Mouse (Mus musculus): ENCODE results near the gene Adgrf1.

Adgrf1 gene

DNA sequence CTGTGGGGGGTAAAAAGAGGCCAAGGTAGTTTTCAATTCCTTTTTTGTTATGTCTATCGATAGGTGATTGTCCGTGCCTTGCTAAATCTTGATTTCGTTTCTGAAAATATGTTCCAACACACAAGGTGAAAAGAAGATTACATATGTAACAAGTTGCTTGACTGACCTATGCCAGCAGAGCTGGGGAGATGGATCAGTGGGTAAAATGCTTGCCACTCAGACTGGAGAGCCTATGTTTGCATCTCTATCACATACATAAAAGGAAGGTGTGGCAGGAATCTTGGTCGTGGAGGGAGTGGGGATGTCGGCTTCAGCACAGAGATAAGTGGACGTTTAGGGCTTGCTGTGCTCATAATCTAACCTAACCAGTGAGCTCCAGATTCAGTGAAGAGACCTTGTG, 93.8 kb downstream of the Adgrf1 start:
- DNase-seq: no peak

DNA sequence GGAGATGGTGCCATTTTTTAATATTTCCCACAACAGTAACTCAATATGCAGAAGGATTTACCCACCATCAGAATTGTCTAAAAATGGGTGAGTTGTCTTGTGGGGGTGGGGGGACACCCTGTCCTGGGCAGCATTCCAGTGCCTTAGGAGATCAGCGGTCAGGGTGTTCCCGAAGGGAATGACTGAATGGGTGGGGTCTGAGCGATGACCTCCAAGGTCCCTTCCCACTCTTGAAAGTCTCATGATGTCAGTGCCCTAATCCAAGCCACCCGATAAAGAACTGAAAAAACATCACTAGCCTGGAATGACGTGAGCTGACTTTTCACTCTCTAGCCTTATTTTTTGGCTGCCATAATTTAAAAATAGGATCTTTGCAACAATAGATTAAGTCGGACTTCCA, 95.2 kb downstream of the Adgrf1 start:
- DNase-seq: no peak

DNA sequence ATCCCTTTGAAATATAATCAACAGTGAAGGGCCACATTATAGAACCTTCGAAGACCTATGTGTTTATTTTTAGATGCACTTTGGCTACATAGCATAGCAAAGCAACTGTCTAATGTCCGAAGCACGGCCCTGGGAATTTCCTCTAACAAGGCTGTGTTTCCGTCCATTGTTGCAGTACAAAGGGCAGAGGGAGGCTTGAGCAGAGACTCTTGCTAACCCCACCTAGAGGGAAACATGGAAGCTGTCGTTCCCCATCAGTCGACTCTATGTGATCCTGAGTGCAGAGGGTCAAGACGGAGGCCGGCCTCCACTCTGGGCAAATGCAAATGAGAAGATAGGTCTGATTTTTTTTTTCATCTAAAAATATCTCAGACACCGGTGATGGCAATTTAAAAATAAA, 96.4 kb downstream of the Adgrf1 start:
- DNase-seq: peak; percentile 62

DNA sequence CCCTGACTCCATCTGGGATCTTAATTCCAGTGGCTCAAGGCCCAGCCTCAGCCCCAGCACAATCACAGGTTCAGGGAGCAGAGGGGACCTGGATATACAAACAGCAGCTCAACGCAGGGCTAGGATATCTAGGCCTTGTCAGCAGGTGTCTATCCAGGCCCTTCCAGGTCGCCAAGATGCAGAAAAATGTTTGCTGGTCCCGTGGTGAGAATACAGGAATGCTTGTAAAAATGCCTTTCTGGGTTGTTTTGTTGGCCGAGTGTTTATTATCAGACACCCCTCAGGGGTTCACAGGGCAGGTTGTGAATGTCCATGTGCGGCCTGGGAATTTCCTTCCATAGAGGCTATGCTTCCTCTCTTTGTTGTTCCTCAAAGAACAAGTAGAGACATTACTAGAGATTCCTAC, 98.0 kb downstream of the Adgrf1 start:
- peak; percentile 28 for DNase-seq

DNA sequence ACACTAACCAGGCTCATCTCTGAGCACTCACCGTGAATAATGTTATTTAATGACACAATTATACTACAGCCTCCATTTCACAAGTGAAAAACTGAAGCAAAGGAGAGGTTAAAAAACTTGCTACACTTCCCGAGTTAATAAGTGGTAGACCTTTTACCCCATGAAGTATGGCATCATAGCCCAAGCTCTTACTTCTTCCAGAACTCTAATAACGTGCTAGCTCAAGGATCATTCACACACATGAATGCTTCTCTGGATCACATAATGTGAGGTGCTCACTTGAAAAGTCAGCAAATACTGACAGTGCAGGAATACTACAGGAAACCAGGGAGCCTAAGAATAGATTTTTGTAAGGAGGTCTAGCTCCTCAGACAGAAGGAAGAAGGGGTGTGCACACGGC, 102.5 kb downstream of the Adgrf1 start:
- no peak for DNase-seq

DNA sequence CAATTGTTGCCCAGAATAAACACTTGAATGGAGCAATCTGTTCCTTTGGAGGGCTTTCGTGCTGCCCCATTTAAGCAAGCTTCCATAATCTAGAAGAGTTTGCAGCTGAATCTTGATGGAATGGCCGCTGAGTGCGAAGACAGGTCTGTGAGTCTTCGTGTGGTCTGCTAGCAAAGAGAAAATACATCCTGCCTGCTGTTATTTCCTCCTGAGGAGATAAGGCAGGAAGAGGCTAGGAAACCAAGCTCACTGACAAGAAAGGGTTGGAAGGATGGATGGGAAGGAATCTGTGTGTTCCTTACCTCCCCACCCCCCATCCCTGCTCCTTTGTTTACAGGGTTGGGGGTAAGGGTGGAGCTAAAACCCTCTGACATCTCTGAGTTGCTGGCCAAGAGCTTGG, 103.9 kb downstream of the Adgrf1 start:
- no peak for DNase-seq

All from kidney, adult 11 months (tissue).